Mouse (Mus musculus): ENCODE results near the gene Map4k1. TPM values are rescaled to one million over a fixed set of nuclear protein-coding genes. Genes with fewer than 3 reads are reported as not detected.

Gene Map4k1
- polyA plus RNA-seq, 2 experiments: 6.4 to 9.3 TPM

DNA sequence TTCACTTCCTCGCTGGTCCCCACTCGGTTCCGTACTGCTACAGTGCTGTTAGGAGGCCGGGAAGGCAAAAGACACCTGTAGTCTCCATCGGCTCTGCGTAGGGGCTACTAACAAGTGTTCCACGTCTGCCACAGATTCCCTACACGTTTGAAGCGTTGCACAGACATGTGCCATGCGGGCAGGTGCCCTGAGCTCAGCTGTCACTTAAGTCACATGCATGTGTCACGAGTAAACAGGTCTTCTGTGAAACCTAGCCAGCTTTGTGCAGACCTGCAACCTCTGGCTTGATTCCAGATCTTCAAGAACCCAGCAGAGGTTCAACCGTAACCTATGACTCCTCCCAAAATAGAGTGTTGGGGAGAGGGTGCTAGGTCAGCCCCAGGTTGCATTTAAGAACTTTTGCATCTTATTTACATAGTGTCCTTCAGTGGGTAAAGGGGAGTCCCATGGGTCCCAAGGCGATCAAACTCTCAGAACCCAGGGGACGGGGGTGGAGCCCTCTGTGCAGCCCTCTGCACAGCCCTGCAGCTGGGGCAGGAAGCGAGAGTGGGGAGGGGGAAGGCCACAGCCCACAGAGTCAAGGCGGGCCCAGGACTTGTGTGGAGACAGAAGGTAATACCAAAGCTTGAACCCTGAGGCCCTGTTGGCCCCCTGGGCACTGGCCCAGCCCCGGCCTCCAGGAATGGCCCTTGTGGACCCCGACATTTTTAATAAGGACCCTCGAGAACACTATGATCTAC, 594 bp downstream of the Map4k1 start:
- H3K4me2 ChIP-seq (replicated peaks; ENCODE audit: low read depth, low read length, severe bottlenecking): peak overlapping the region; percentile 78
- peak overlapping the region; percentile 66 for H3K9ac ChIP-seq (ENCODE audit: low read depth, low read length, severe bottlenecking)
- H3K9me3 ChIP-seq (ENCODE audit: control insufficient read depth, low read length): no peaks in the 10 kb centered on the region
- peak; percentile 27 for ATAC-seq (ENCODE audit: low FRiP score, low read depth)
- H3K36me3 ChIP-seq (ENCODE audit: control insufficient read depth, insufficient read depth, low read length): peaks cover 23% of the 10 kb centered on the region
- 10% methylated on average over 19 of the region's 19 CpGs for WGBS
- H3K27ac ChIP-seq (replicated peaks; ENCODE audit: low read depth, low read length): peak overlapping the region; percentile 85
- no peak for DNase-seq (ENCODE audit: low spot score)
- no peaks in the 10 kb centered on the region for H3K27me3 ChIP-seq (ENCODE audit: control insufficient read depth, insufficient read depth, low read length)
- TF ChIP-seq POLR2A (IDR thresholded peaks at IDR 0.05; ENCODE audit: borderline replicate concordance, extremely low read depth, insufficient read depth, insufficient read length): no peak
- H3K4me3 ChIP-seq (replicated peaks; ENCODE audit: low read length): peak overlapping the region; percentile 85
- peaks cover 11% of the 10 kb centered on the region for H3K4me1 ChIP-seq (ENCODE audit: control insufficient read depth, insufficient read depth, low read length)

DNA sequence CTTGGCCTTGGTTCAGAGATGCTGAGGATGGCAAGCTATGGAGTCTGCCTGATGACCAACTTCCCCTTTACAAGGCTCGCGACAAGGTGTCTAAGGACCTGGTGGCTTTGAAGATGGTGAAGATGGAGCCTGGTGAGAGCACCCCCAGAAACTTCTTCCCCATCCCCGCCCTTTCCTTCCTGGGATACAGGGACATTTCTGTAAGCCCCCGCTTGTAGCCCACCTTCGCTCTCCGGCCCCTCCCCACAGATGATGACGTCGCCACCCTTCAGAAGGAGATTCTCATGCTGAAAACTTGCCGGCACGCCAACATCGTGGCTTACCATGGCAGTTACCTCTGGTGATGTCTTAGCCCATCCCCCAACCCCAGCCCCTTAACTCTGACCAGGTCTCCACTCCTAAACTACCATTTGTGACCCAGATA, 1.3 kb downstream of the Map4k1 start:
- H3K4me2 ChIP-seq (replicated peaks; ENCODE audit: low read depth, low read length, severe bottlenecking): peak overlapping the region; percentile 78
- H3K4me3 ChIP-seq (replicated peaks; ENCODE audit: low read length): peak overlapping the region; percentile 85; the same call in 1 of the 2 replicates
- H3K9ac ChIP-seq (ENCODE audit: low read depth, low read length, severe bottlenecking): peak overlapping the region; percentile 66; the same call in 1 of the 2 replicates
- WGBS: 66% methylated on average over 11 of the region's 11 CpGs
- peaks cover 16% of the 10 kb centered on the region for H3K36me3 ChIP-seq (ENCODE audit: control insufficient read depth, insufficient read depth, low read length)
- no peaks in the 10 kb centered on the region for H3K9me3 ChIP-seq (ENCODE audit: control insufficient read depth, low read length)
- H3K27me3 ChIP-seq (ENCODE audit: control insufficient read depth, insufficient read depth, low read length): no peaks in the 10 kb centered on the region
- no peak for ATAC-seq (ENCODE audit: low FRiP score, low read depth)
- no peak for DNase-seq (ENCODE audit: low spot score)
- H3K27ac ChIP-seq (replicated peaks; ENCODE audit: low read depth, low read length): 0 out of 2 replicates have a peak overlapping the region, but pooled peaks have one; percentile 85
- H3K4me1 ChIP-seq (ENCODE audit: control insufficient read depth, insufficient read depth, low read length): peaks cover 11% of the 10 kb centered on the region
- TF ChIP-seq POLR2A (IDR thresholded peaks at IDR 0.05; ENCODE audit: borderline replicate concordance, extremely low read depth, insufficient read depth, insufficient read length): no peak

DNA sequence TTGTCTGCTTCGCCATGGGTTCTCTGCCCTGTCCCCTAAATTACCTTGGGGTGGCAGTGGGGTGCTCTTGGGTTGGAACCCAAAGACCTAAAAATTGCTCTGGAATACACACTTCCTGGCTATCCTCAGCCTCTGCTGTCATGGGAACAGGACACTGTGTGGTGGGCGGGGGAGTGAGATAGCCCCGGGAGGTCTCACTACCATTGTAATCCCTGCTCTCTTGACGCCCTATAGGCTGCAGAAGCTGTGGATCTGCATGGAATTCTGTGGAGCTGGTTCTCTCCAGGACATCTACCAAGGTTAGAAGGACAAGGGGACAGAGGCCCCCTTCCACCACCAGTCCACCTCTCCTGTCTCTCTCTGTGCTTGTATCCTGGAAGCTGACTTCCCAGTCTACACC, 2.0 kb downstream of the Map4k1 start:
- ATAC-seq (ENCODE audit: low FRiP score, low read depth): no peak
- H3K27ac ChIP-seq (replicated peaks; ENCODE audit: low read depth, low read length): no peak overlapping the region
- no peak overlapping the region for H3K4me2 ChIP-seq (replicated peaks; ENCODE audit: low read depth, low read length, severe bottlenecking)

DNA sequence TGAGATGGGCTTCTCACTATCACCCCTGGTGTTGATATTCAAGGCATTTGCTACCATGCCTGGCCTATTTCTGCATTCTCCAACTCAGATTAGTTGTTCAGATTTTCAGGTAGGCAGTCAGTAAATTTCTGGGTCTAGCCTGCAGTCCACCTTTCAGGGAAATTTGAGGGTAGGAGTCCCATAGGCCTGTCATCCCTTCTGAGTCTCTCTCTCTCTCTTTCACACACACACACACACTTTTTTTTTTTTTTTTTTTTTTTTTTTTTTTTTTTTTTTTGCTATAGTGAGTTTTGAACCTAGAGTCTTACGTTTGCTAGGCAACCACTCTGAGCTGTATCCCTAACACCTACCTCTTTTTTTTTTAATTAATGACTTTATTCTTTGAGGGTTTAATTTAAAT, 2.6 kb downstream of the Map4k1 start:
- no peaks in the 10 kb centered on the region for H3K27me3 ChIP-seq (ENCODE audit: control insufficient read depth, insufficient read depth, low read length)
- H3K27ac ChIP-seq (replicated peaks; ENCODE audit: low read depth, low read length): no peak overlapping the region
- H3K9ac ChIP-seq (ENCODE audit: low read depth, low read length, severe bottlenecking): no peak overlapping the region
- TF ChIP-seq POLR2A (IDR thresholded peaks at IDR 0.05; ENCODE audit: borderline replicate concordance, extremely low read depth, insufficient read depth, insufficient read length): no peak
- WGBS: 94% methylated on average over 1 of the region's 1 CpGs
- no peak overlapping the region for H3K4me3 ChIP-seq (replicated peaks; ENCODE audit: low read length)
- H3K4me2 ChIP-seq (replicated peaks; ENCODE audit: low read depth, low read length, severe bottlenecking): no peak overlapping the region
- DNase-seq (ENCODE audit: low spot score): no peak
- H3K36me3 ChIP-seq (ENCODE audit: control insufficient read depth, insufficient read depth, low read length): 0 out of 2 replicates have a peak, but pooled peaks cover 3% of the 10 kb centered on the region
- peaks cover 11% of the 10 kb centered on the region for H3K4me1 ChIP-seq (ENCODE audit: control insufficient read depth, insufficient read depth, low read length)
- no peaks in the 10 kb centered on the region for H3K9me3 ChIP-seq (ENCODE audit: control insufficient read depth, low read length)
- no peak for ATAC-seq (ENCODE audit: low FRiP score, low read depth)

More for the DNA sequence above, 2.0 kb downstream of the Map4k1 start:
- 70% methylated on average over 4 of the region's 4 CpGs for WGBS
- Histone ChIP-seq H3K36me3 (ENCODE audit: control insufficient read depth, insufficient read depth, low read length) (peaks cover 9% of the 10 kb centered on the region), H3K4me1 (ENCODE audit: control insufficient read depth, insufficient read depth, low read length) (peaks cover 11% of the 10 kb centered on the region), H3K4me3 (replicated peaks; ENCODE audit: low read length) (no peak overlapping the region), H3K9ac (ENCODE audit: low read depth, low read length, severe bottlenecking) (no peak overlapping the region), H3K9me3 (ENCODE audit: control insufficient read depth, low read length) (no peaks in the 10 kb centered on the region), H3K27me3 (ENCODE audit: control insufficient read depth, insufficient read depth, low read length) (no peaks in the 10 kb centered on the region)
- no peak for TF ChIP-seq POLR2A (IDR thresholded peaks at IDR 0.05; ENCODE audit: borderline replicate concordance, extremely low read depth, insufficient read depth, insufficient read length)
- DNase-seq (ENCODE audit: low spot score): no peak

- 90% methylated on average over 7 of the region's 7 CpGs for WGBS
- no peaks in the 10 kb centered on the region for H3K36me3 ChIP-seq (ENCODE audit: control insufficient read depth, insufficient read depth, low read length)
- peaks cover 11% of the 10 kb centered on the region for H3K4me1 ChIP-seq (ENCODE audit: control insufficient read depth, insufficient read depth, low read length)
- H3K27ac ChIP-seq (replicated peaks; ENCODE audit: low read depth, low read length): no peak overlapping the region
- no peak overlapping the region for H3K4me2 ChIP-seq (replicated peaks; ENCODE audit: low read depth, low read length, severe bottlenecking)
- ATAC-seq (ENCODE audit: low FRiP score, low read depth) (no peak), DNase-seq (ENCODE audit: low spot score) (no peak)
- no peaks in the 10 kb centered on the region for H3K27me3 ChIP-seq (ENCODE audit: control insufficient read depth, insufficient read depth, low read length)
- no peaks in the 10 kb centered on the region for H3K9me3 ChIP-seq (ENCODE audit: control insufficient read depth, low read length)
- H3K9ac ChIP-seq (ENCODE audit: low read depth, low read length, severe bottlenecking): no peak overlapping the region
- no peak overlapping the region for H3K4me3 ChIP-seq (replicated peaks; ENCODE audit: low read length)
- no peak for TF ChIP-seq POLR2A (IDR thresholded peaks at IDR 0.05; ENCODE audit: borderline replicate concordance, extremely low read depth, insufficient read depth, insufficient read length)
These were observed 3.4 kb downstream of the Map4k1 start for GRCm38 (mm10) chr7:28985207-28985606.
